Mouse (Mus musculus) ovary, postnatal 36 days (tissue): ENCODE measurements around the gene Ninj2.

Source experiments
- DNase-seq: peaks from one replicate; pipeline ENCODE4 v3.0.0; 2022; ENCODE audit warnings: low spot score, mixed read lengths

Ninj2 gene

GRCm38 (mm10) chr6:120199638-120200394 lies 106.7 kb downstream of the Ninj2 start:
- no peak for DNase-seq

GRCm38 (mm10) chr6:120201956-120202355 lies 108.8 kb downstream of the Ninj2 start:
- DNase-seq = no peak

GRCm38 (mm10) chr6:120202406-120202805 lies 109.3 kb downstream of the Ninj2 start:
- DNase-seq = no peak

- DNase-seq = no peak
Observed at GRCm38 (mm10) chr6:120206586-120206985, 113.4 kb downstream of the Ninj2 start.

- DNase-seq = no peak
Observed at GRCm38 (mm10) chr6:120211536-120211935, 118.4 kb downstream of the Ninj2 start.

- no peak for DNase-seq
Observed at GRCm38 (mm10) chr6:120216702-120217101, 123.6 kb downstream of the Ninj2 start.

- DNase-seq = no peak
Observed at GRCm38 (mm10) chr6:120219281-120219680, 126.1 kb downstream of the Ninj2 start.

GRCm38 (mm10) chr6:120222669-120223068 lies 129.5 kb downstream of the Ninj2 start:
- DNase-seq = peak; percentile 68

- DNase-seq = no peak
Observed at GRCm38 (mm10) chr6:120225355-120225754, 132.2 kb downstream of the Ninj2 start.

- DNase-seq = no peak
Observed at GRCm38 (mm10) chr6:120227068-120227467, 133.9 kb downstream of the Ninj2 start.

GRCm38 (mm10) chr6:120229806-120230205 lies 136.7 kb downstream of the Ninj2 start:
- no peak for DNase-seq

- no peak for DNase-seq
Observed at GRCm38 (mm10) chr6:120230441-120230840, 137.3 kb downstream of the Ninj2 start.

- no peak for DNase-seq
Observed at GRCm38 (mm10) chr6:120232885-120233284, 139.7 kb downstream of the Ninj2 start.

- DNase-seq = no peak
Observed at GRCm38 (mm10) chr6:120235874-120236273, 142.7 kb downstream of the Ninj2 start.

GRCm38 (mm10) chr6:120240461-120240860 lies 147.3 kb downstream of the Ninj2 start:
- DNase-seq = no peak

- DNase-seq = no peak
Observed at GRCm38 (mm10) chr6:120241453-120241852, 148.3 kb downstream of the Ninj2 start.

- no peak for DNase-seq
Observed at GRCm38 (mm10) chr6:120242530-120242929, 149.4 kb downstream of the Ninj2 start.

- DNase-seq = no peak
Observed at GRCm38 (mm10) chr6:120243250-120243649, 150.1 kb downstream of the Ninj2 start.

GRCm38 (mm10) chr6:120246676-120247075 lies 153.5 kb downstream of the Ninj2 start:
- DNase-seq = no peak

- no peak for DNase-seq
Observed at GRCm38 (mm10) chr6:120249831-120250230, 156.7 kb downstream of the Ninj2 start.
